Mouse (Mus musculus): ENCODE data around the gene Cabcoco1. TPM values are rescaled to one million over a fixed set of nuclear protein-coding genes. Genes with fewer than 3 reads are reported as not detected.

Gene Cabcoco1
- total RNA-seq, 1 experiment from 2014 or later: 15.1 TPM

DNA sequence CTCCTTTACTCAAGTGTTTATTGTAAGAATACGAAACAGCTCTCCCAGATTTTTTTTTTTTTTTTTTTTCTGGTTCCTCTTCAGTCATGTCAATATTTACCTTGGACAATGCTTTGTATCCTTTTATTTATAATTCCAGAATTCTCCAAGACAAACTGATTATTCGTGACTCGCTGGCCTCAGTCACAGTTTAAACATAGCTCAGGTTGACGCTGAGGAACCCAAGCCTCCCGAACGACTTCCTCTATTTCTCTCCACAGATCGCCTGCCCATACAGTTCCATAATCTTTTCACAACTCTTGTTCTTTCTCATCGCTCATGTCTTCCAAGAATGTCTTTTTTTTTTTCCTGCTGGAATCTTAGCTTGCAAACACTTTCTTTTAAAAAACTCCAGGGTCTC, 144.9 kb downstream of the Cabcoco1 start:
- peak; percentile 66 to 67; a peak in 2 of 4 replicates for ATAC-seq (replicated peaks in 1 of 2; ENCODE audit: insufficient read depth in 1 of 2, low FRiP score in 2 of 2, low TSS enrichment in 1 of 2, low read depth in 1 of 2, poor library complexity in 2 of 2, severe bottlenecking in 2 of 2)

- no peak for ATAC-seq (replicated peaks in 1 of 2; ENCODE audit: insufficient read depth in 1 of 2, low FRiP score in 2 of 2, low TSS enrichment in 1 of 2, low read depth in 1 of 2, poor library complexity in 2 of 2, severe bottlenecking in 2 of 2)
These were observed 145.6 kb downstream of the Cabcoco1 start for GRCm38 (mm10) chr10:68396083-68396482.

DNA sequence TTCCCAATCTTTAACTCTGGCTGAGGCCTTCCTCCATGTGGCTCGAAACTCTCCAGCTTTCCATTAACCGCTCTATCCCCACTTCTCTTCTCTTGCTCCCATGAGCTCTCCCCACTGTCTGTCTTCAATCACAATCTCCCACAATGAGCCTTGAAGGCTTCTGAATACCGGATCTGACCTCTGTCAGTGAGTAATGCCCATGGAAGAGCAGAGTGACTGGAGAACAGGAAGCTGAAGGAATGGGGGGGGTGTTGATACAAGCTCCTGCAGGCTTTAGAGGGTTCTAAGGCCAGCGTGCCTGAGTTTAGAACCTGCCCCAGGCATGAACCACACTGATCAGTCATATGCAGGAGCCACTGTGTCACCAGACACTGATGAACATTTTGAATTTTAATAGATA, 150.1 kb downstream of the Cabcoco1 start:
- ATAC-seq (replicated peaks in 1 of 2; ENCODE audit: insufficient read depth in 1 of 2, low FRiP score in 2 of 2, low TSS enrichment in 1 of 2, low read depth in 1 of 2, poor library complexity in 2 of 2, severe bottlenecking in 2 of 2): no peak

- ATAC-seq (replicated peaks in 1 of 2; ENCODE audit: insufficient read depth in 1 of 2, low FRiP score in 2 of 2, low TSS enrichment in 1 of 2, low read depth in 1 of 2, poor library complexity in 2 of 2, severe bottlenecking in 2 of 2): no peak
These were observed 152.9 kb downstream of the Cabcoco1 start for GRCm38 (mm10) chr10:68388802-68389201.

GRCm38 (mm10) chr10:68388138-68388537, 153.6 kb downstream of the Cabcoco1 start:
- ATAC-seq (replicated peaks in 1 of 2; ENCODE audit: insufficient read depth in 1 of 2, low FRiP score in 2 of 2, low TSS enrichment in 1 of 2, low read depth in 1 of 2, poor library complexity in 2 of 2, severe bottlenecking in 2 of 2): no peak

Other genes with a start within 250 kb of the Cabcoco1 start
- 0.13 TPM in 1 of 2 replicates, not detected in the other for gene Tmem26, start 181.8 kb upstream of the Cabcoco1 start, total RNA-seq (2017)